Mouse (Mus musculus) liver, embryonic 16.5 days (tissue): ENCODE results near the gene Fam32a. TPM values are rescaled to one million over a fixed set of nuclear protein-coding genes. Genes with fewer than 3 reads are reported as not detected.

Source experiments
- ATAC-seq: fragments of 200-750 bp; cut with Nextera tagmentation; 2 replicates; pipeline ENCODE4 v1.8.0; 2017; ENCODE audit warnings: low read depth, mild to moderate bottlenecking, moderate number of reproducible peaks, moderate library complexity
- H3K27ac ChIP-seq: fragments of 300-500 bp; sonication (generic); 2 replicates; pipeline ENCODE4 v1.5.1; 2014; ENCODE audit warnings: mild to moderate bottlenecking, low read length
- H3K27me3 ChIP-seq: fragments of 300-500 bp; sonication (generic); 2 replicates; pipeline ENCODE4 v1.6.1; 2014; ENCODE audit warnings: low read depth, low read length, mixed read lengths; ENCODE audit not compliant: control insufficient read depth, insufficient read depth
- H3K36me3 ChIP-seq: fragments of 300-500 bp; sonication (generic); 2 replicates; pipeline ENCODE4 v1.6.1; 2014; ENCODE audit warnings: mild to moderate bottlenecking; ENCODE audit not compliant: control insufficient read depth, insufficient read depth
- H3K4me1 ChIP-seq: fragments of 300-500 bp; sonication (generic); 2 replicates; pipeline ENCODE4 v1.6.1; 2014; ENCODE audit warnings: low read depth, low read length, mixed read lengths; ENCODE audit not compliant: control insufficient read depth
- H3K4me2 ChIP-seq: fragments of 300-500 bp; sonication (generic); 2 replicates; pipeline ENCODE4 v1.6.1; 2014; ENCODE audit warnings: low read depth, low read length, mixed read lengths
- H3K4me3 ChIP-seq: fragments of 300-500 bp; sonication (generic); 2 replicates; pipeline ENCODE4 v1.5.1; 2014; ENCODE audit warnings: low read depth, mild to moderate bottlenecking, low read length
- H3K9ac ChIP-seq: fragments of 300-500 bp; sonication (generic); 2 replicates; pipeline ENCODE4 v1.6.1; 2014; ENCODE audit warnings: low read depth, low read length
- H3K9me3 ChIP-seq: fragments of 300-500 bp; sonication (generic); replicated peaks from 2 replicates; pipeline ENCODE4 v1.6.1; 2016; ENCODE audit warnings: low read length; ENCODE audit not compliant: control insufficient read depth
- WGBS: fragments of 180-500 bp; shearing (Covaris S2); extraction: QIAGEN DNeasy Blood & Tissue Kit; methylation state at CpG from one replicate; pipeline ENCODE4 v1.1.7; 2014; ENCODE audit not compliant: insufficient replicate concordance; 5-methylcytosine and 5-hydroxymethylcytosine counted together
- polyA plus RNA-seq: library from polyadenylated mRNA; unstranded; fragments of >200 nt; fragmentation: Nextera tagmentation; extraction: Ambion mirVana; gene quantifications from 2 replicates; pipeline ENCODE4 v1.2.1, GENCODE M21; 2015

Fam32a gene
- polyA plus RNA-seq, 1 experiment from 2014 or later = 32.5 TPM

GRCm38 (mm10) chr8:72220758-72221157, 1.2 kb downstream of the Fam32a start:
- Histone ChIP-seq H3K4me1 (peaks cover 17% of the 10 kb centered on the region), H3K9ac (peak overlapping the region; percentile 82), H3K4me3 (peak overlapping the region; percentile 84), H3K27ac (no peak overlapping the region; the same call in 1 of the 2 replicates), H3K9me3 (no peaks in the 10 kb centered on the region), H3K27me3 (no peaks in the 10 kb centered on the region), H3K4me2 (peak overlapping the region; percentile 69), H3K36me3 (peaks cover 26% of the 10 kb centered on the region)
- ATAC-seq = no peak
- WGBS = 66% methylated on average over 4 of the region's 4 CpGs

DNA sequence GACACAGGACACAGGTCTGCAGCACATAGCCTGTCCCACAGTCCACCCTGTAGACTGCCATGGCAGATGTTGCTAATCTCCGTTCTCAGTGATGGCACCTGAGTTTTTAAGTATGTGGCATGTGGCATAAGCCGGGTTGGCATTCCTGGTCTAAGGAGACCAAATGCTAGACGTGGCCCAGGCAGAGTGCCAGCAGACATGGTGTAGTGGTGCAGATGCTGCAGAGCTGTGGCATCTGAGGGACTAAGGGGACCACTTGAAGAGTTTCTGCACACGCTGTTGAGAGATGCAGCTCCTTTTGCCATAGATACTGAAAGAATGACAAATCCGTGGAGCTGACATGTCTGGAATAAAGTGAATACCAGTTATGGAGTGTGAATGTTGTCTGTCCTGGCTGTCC, 3.1 kb downstream of the Fam32a start:
- no peak overlapping the region for H3K4me3 ChIP-seq
- ATAC-seq = no peak
- 81% methylated on average over 5 of the region's 5 CpGs for WGBS
- H3K9ac ChIP-seq = no peak overlapping the region
- no peak overlapping the region for H3K4me2 ChIP-seq
- H3K4me1 ChIP-seq = peaks cover 17% of the 10 kb centered on the region
- H3K9me3 ChIP-seq = no peaks in the 10 kb centered on the region
- no peaks in the 10 kb centered on the region for H3K27me3 ChIP-seq
- peaks cover 26% of the 10 kb centered on the region for H3K36me3 ChIP-seq
- H3K27ac ChIP-seq = no peak overlapping the region

DNA sequence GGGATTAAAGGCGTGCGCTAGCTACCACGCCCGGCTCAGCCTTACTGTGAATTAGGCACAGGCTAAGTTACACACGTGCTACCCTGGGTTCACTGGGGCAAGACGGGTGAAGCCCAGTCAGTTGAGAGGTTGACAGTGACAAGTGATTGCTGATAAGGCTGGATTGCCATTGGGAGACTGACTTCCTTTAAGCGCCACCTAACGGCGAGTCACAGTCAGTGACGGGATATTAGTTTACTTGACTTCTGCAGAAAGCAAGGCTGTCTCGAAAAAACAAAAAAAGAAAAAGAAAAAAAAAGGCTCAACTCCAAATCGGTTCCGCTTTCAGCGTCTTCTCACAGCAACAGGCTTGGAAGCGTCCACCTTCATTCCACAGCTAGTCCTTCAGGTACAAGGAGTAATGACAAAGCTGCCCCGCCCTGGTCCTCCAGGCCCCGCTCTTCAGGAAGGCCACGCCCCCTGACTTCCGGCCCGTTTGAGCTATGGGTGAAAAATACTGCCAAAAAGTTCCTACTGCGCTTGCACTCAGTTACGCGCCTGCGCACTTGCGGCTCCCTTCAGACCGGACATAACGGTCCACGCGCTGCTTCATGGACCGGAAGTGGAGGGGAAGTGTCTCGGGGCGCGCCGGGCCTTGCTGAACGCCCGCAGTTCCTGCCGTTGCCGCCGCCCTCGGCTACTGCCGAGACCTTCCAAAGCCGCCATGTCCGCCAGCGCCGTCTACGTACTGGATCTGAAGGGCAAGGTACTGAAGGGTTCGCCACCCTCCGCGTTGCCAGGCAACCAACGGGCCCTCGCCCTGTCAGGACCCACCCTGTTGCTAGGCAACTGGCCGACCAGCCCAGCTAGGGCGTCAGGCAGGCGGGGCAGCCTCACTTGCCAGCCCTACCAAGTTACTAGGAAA, 20.2 kb downstream of the Fam32a start, which contains the start of gene Ap1m1:
Ap1m1 (plus strand) TSS at position 520 of the 904 bp plus-strand sequence.
- H3K36me3 ChIP-seq = 0 out of 2 replicates have a peak, but pooled peaks cover 3% of the 10 kb centered on the region
- H3K27ac ChIP-seq = peak within 1 kb of the TSS; percentile 99
- H3K4me3 ChIP-seq = peak within 1 kb of the TSS; percentile 90
- H3K27me3 ChIP-seq = no peaks in the 10 kb centered on the region
- peak within 1 kb of the TSS; percentile 92 for H3K4me2 ChIP-seq
- no peaks in the 10 kb centered on the region for H3K9me3 ChIP-seq
- peak within 1 kb of the TSS; percentile 80 for H3K9ac ChIP-seq
- peak; percentile 89 for ATAC-seq
- under 1% methylated on average over 54 of the region's 54 CpGs for WGBS
- peaks cover 27% of the 10 kb centered on the region for H3K4me1 ChIP-seq

GRCm38 (mm10) chr8:72240403-72240763, 20.9 kb downstream of the Fam32a start:
- ATAC-seq = peak; percentile 9
- Histone ChIP-seq H3K9ac (peak overlapping the region; percentile 80), H3K4me3 (peak overlapping the region; percentile 90), H3K36me3 (0 out of 2 replicates have a peak, but pooled peaks cover 3% of the 10 kb centered on the region), H3K9me3 (no peaks in the 10 kb centered on the region), H3K27me3 (no peaks in the 10 kb centered on the region), H3K27ac (peak overlapping the region; percentile 99), H3K4me2 (peak overlapping the region; percentile 92), H3K4me1 (peaks cover 27% of the 10 kb centered on the region)
- under 1% methylated on average over 24 of the region's 24 CpGs for WGBS

DNA sequence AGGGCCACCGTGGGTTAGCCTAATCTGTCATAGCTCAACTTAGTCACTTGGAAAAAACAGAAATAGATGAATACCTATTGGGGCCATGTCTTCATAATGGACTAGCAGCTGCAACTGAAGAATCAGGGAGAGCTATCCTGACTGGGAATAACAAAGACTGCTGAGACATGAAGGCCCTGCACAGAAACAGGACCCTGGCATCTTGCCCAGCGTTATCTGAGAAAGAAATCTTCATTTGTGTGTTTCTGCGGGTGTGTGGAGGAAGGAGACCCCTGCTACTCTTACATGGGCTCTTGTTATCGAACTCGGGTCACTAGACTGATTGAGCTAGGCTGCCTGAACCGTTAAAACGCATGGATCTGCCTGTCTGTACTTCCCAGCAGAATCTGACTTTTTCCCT, 21.4 kb downstream of the Fam32a start:
- Histone ChIP-seq H3K9me3 (no peaks in the 10 kb centered on the region), H3K4me3 (peak overlapping the region; percentile 90), H3K9ac (peak overlapping the region; percentile 80), H3K4me1 (peaks cover 27% of the 10 kb centered on the region), H3K36me3 (0 out of 2 replicates have a peak, but pooled peaks cover 3% of the 10 kb centered on the region), H3K27ac (peak overlapping the region; percentile 33; the same call in 1 of the 2 replicates), H3K4me2 (peak overlapping the region; percentile 92), H3K27me3 (no peaks in the 10 kb centered on the region)
- ATAC-seq = no peak
- WGBS = 49% methylated on average over 7 of the region's 7 CpGs

DNA sequence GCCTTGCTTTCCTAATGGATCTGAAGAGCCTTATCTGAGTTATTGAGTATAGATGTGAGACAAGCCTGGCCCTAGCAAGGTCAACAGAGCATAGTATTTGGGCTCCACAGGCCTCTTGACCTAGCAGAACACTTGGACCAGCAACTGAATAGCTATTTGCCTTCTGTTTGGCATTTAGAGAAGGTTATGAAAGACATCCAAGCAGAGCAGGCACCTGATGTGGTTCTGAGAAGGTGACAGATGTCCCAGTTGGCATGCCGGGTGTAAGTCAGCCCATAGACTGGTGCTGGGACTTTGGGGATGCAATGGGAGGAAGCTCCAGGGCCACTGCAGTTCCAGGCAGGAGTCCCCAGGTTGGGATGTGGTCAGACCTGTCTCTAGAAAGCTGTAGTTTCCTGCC, 22.7 kb downstream of the Fam32a start:
- no peaks in the 10 kb centered on the region for H3K9me3 ChIP-seq
- H3K9ac ChIP-seq = no peak overlapping the region
- H3K4me3 ChIP-seq = no peak overlapping the region
- H3K27ac ChIP-seq = no peak overlapping the region
- ATAC-seq = no peak
- 89% methylated on average over 1 of the region's 1 CpGs for WGBS
- no peak overlapping the region for H3K4me2 ChIP-seq
- H3K36me3 ChIP-seq = 0 out of 2 replicates have a peak, but pooled peaks cover 3% of the 10 kb centered on the region
- H3K4me1 ChIP-seq = peaks cover 27% of the 10 kb centered on the region
- no peaks in the 10 kb centered on the region for H3K27me3 ChIP-seq

GRCm38 (mm10) chr8:72244610-72245009, 25.1 kb downstream of the Fam32a start:
- no peaks in the 10 kb centered on the region for H3K27me3 ChIP-seq

GRCm38 (mm10) chr8:72257171-72257901, 37.8 kb downstream of the Fam32a start:
- Histone ChIP-seq H3K9me3 (no peaks in the 10 kb centered on the region), H3K27ac (no peak overlapping the region), H3K4me3 (no peak overlapping the region), H3K27me3 (no peaks in the 10 kb centered on the region), H3K4me2 (no peak overlapping the region), H3K9ac (no peak overlapping the region), H3K4me1 (no peaks in the 10 kb centered on the region), H3K36me3 (peaks cover 3% of the 10 kb centered on the region; the same call in 1 of the 2 replicates)
- WGBS = 46% methylated on average over 7 of the region's 7 CpGs
- no peak for ATAC-seq

More at GRCm38 (mm10) chr8:72244610-72245009, 25.1 kb downstream of the Fam32a start:
- H3K4me1 ChIP-seq = peaks cover 20% of the 10 kb centered on the region
- 0 out of 2 replicates have a peak, but pooled peaks cover 3% of the 10 kb centered on the region for H3K36me3 ChIP-seq
- ATAC-seq = no peak
- H3K4me2 ChIP-seq = no peak overlapping the region
- H3K9me3 ChIP-seq = no peaks in the 10 kb centered on the region
- H3K4me3 ChIP-seq = no peak overlapping the region
- no peak overlapping the region for H3K9ac ChIP-seq
- no peak overlapping the region for H3K27ac ChIP-seq
- WGBS = 13% methylated on average over 2 of the region's 2 CpGs
